Mouse (Mus musculus) G1E (cell line): ENCODE data around the gene 4930579F01Rik. TPM values are rescaled to one million over a fixed set of nuclear protein-coding genes. Genes with fewer than 3 reads are reported as not detected.
A peak's percentile ranks its signal among the peaks of the same experiment; 100 is the strongest.

Experiments
- ATAC-seq: 2 replicates; pipeline ENCODE4 v1.8.0; 2016; ENCODE audit warnings: mild to moderate bottlenecking; ENCODE audit not compliant: insufficient number of reproducible peaks, poor library complexity, low FRiP score, severe bottlenecking; ENCODE audit errors: extremely low read depth
- DNase-seq: peaks from one replicate; pipeline ENCODE4 v3.0.0; 2012; ENCODE audit warnings: low spot score
- H3K27me3 ChIP-seq: 2 replicates; pipeline ENCODE4 v1.6.1; 2012; ENCODE audit warnings: mild to moderate bottlenecking, low read length, inconsistent platforms; ENCODE audit not compliant: insufficient read depth
- H3K36me3 ChIP-seq: replicated peaks from 2 replicates; pipeline ENCODE3; 2012; ENCODE audit warnings: mild to moderate bottlenecking, inconsistent platforms
- H3K4me1 ChIP-seq: 2 replicates; pipeline ENCODE4 v1.6.1; 2012; ENCODE audit warnings: low read depth, low read length, inconsistent platforms, mixed read lengths; ENCODE audit not compliant: insufficient read depth
- H3K4me3 ChIP-seq: 2 replicates; pipeline ENCODE4 v1.5.1; 2012; ENCODE audit warnings: low read depth, mild to moderate bottlenecking, inconsistent platforms, low read length, moderate library complexity, mixed read lengths
- H3K9me3 ChIP-seq: replicated peaks from 2 replicates; pipeline ENCODE4 v1.6.1; 2012; ENCODE audit warnings: inconsistent platforms
- CTCF ChIP-seq: IDR thresholded peaks from 2 replicates; pipeline ENCODE4 v1.5.1; 2012; ENCODE audit warnings: low read depth, low read length, inconsistent platforms, mixed read lengths
- GATA1 ChIP-seq: IDR thresholded peaks from 2 replicates; pipeline ENCODE4 v1.6.1; 2012; ENCODE audit warnings: borderline replicate concordance, low read length, inconsistent platforms, mixed read lengths
- GATA2 ChIP-seq: IDR thresholded peaks from 2 replicates; pipeline ENCODE4 v1.6.1; 2012; ENCODE audit warnings: low read depth, low read length, inconsistent platforms, borderline replicate concordance
- POLR2AphosphoS5 ChIP-seq: IDR thresholded peaks from 2 replicates; pipeline ENCODE4 v1.6.1; 2012; ENCODE audit warnings: low read depth, low read length, inconsistent platforms; ENCODE audit not compliant: insufficient replicate concordance
- TAL1 ChIP-seq: conservative IDR thresholded peaks from 2 replicates; pipeline ENCODE4 v1.6.1; 2012; ENCODE audit warnings: low read depth, low read length, inconsistent platforms, mixed read lengths
- polyA plus RNA-seq: library from polyadenylated mRNA; stranded (reverse); fragments of >175 nt; gene quantifications from 2 replicates; pipeline ENCODE4 v1.2.3, GENCODE M21; 2012
- total RNA-seq, 2 experiments: library from RNA; stranded (forward) in 1 of 2; stranded (reverse) in 1 of 2; fragments of 200-1000 nt in 1 of 2; fragments of >200 nt in 1 of 2; fragmentation: Nextera tagmentation in 1 of 2; gene quantifications; 2 replicates each; pipeline ENCODE4 v1.2.3; 2014 to 2017

Gene 4930579F01Rik
- total and polyA plus RNA-seq, 3 experiments, result not detected

DNA sequence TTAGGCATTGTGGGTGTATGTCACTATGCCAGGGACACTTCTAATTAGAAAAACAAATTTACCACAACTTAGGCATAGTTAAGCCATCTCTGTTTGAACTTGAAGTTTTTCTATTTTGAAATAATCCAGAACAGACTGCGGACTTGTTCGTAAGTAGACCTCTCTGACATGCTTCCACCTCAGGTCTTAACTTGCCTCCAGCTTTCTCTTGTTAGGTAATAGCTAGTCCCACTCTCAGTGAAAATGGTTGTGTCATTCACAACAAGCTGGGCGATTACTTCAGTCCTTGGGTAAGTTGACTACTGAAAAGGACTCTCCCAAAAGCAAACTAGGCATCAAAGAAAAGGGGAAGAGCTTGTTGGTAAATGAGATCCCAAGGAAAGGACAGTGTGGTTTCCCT, 15.2 kb upstream of the 4930579F01Rik start:
- ATAC-seq, result no peak
- Histone ChIP-seq H3K36me3 (no peaks in the 10 kb centered on the region), H3K4me1 (no peaks in the 10 kb centered on the region), H3K4me3 (no peak overlapping the region), H3K27me3 (peaks cover 5% of the 10 kb centered on the region), H3K9me3 (no peaks in the 10 kb centered on the region)
- no peak for DNase-seq
- TF ChIP-seq POLR2AphosphoS5, result no peak
- no peak for TF ChIP-seq CTCF
- no peak for TF ChIP-seq GATA2
- TF ChIP-seq GATA1, result no peak
- TF ChIP-seq TAL1, result no peak

GRCm38 (mm10) chr3:138198722-138199068, 5.1 kb upstream of the 4930579F01Rik start:
- H3K9me3 ChIP-seq, result no peaks in the 10 kb centered on the region
- H3K27me3 ChIP-seq, result peaks cover 18% of the 10 kb centered on the region
- no peak overlapping the region for H3K4me3 ChIP-seq
- no peak for ATAC-seq
- 0 out of 2 replicates have a peak, but pooled peaks cover 3% of the 10 kb centered on the region for H3K4me1 ChIP-seq
- no peak for TF ChIP-seq POLR2AphosphoS5
- no peak for TF ChIP-seq CTCF
- TF ChIP-seq GATA2, result no peak
- TF ChIP-seq TAL1, result no peak
- no peak for TF ChIP-seq GATA1
- DNase-seq, result no peak
- no peaks in the 10 kb centered on the region for H3K36me3 ChIP-seq

GRCm38 (mm10) chr3:138197973-138198721, 4.5 kb upstream of the 4930579F01Rik start:
- Histone ChIP-seq H3K9me3 (no peaks in the 10 kb centered on the region), H3K27me3 (peaks cover 19% of the 10 kb centered on the region), H3K4me1 (0 out of 2 replicates have a peak, but pooled peaks cover 3% of the 10 kb centered on the region), H3K4me3 (no peak overlapping the region), H3K36me3 (no peaks in the 10 kb centered on the region)
- ATAC-seq, result peak; percentile 66
- TF ChIP-seq CTCF (peak; percentile 61), TAL1 (no peak)
- peak; percentile 36 for DNase-seq

GRCm38 (mm10) chr3:138197556-138197955, 3.9 kb upstream of the 4930579F01Rik start:
- DNase-seq, result no peak
- Histone ChIP-seq H3K27me3 (peaks cover 19% of the 10 kb centered on the region), H3K9me3 (no peaks in the 10 kb centered on the region), H3K36me3 (no peaks in the 10 kb centered on the region), H3K4me3 (no peak overlapping the region), H3K4me1 (0 out of 2 replicates have a peak, but pooled peaks cover 3% of the 10 kb centered on the region)
- ATAC-seq, result no peak
- TF ChIP-seq GATA2 (no peak), GATA1 (no peak), CTCF (no peak), POLR2AphosphoS5 (no peak), TAL1 (no peak)

- H3K36me3 ChIP-seq, result no peaks in the 10 kb centered on the region
- no peaks in the 10 kb centered on the region for H3K9me3 ChIP-seq
- no peak for TF ChIP-seq GATA1
- no peak for TF ChIP-seq CTCF
- no peak for TF ChIP-seq TAL1
- no peak for TF ChIP-seq POLR2AphosphoS5
- TF ChIP-seq GATA2, result no peak
- peaks cover 19% of the 10 kb centered on the region for H3K27me3 ChIP-seq
- no peak for ATAC-seq
- no peak for DNase-seq
- H3K4me3 ChIP-seq, result no peak overlapping the region
- H3K4me1 ChIP-seq, result 0 out of 2 replicates have a peak, but pooled peaks cover 3% of the 10 kb centered on the region
Observed at GRCm38 (mm10) chr3:138197093-138197492, 3.5 kb upstream of the 4930579F01Rik start.

GRCm38 (mm10) chr3:138192260-138192659, 1.4 kb downstream of the 4930579F01Rik start:
- ATAC-seq (no peak), DNase-seq (no peak)
- peaks cover 10% of the 10 kb centered on the region for H3K27me3 ChIP-seq
- TF ChIP-seq GATA2, result no peak
- H3K4me1 ChIP-seq, result no peaks in the 10 kb centered on the region
- H3K4me3 ChIP-seq, result no peak overlapping the region
- H3K36me3 ChIP-seq, result no peaks in the 10 kb centered on the region
- H3K9me3 ChIP-seq, result no peaks in the 10 kb centered on the region
